17 mouse cellular contexts compared by ENCODE assay signal in genomic region chr6:126577415-126577814, GRCm38 (mm10). TPM values are rescaled to one million over a fixed set of nuclear protein-coding genes. Genes with fewer than 3 reads are reported as not detected.
"Had no signal": no experiment of that assay in that cellular context is flagged by ENCODE, and none has a peak within 500 bp of the region (broad histone marks: within the 10 kb centered on the region; RNA-seq: fewer than 3 reads in every experiment).

No protein-coding gene starts in this region.

- H3K4me3 ChIP-seq: limb, embryonic 12.5 days; liver, embryonic 13.5 days; midbrain, embryonic 13.5 days; myocyte; neural tube, embryonic 15.5 days had no signal

- ATAC-seq: liver, postnatal 0 days; midbrain, embryonic 13.5 days had no signal

- DNase-seq: kidney, adult 9 months; kidney, postnatal 36 days; layer of hippocampus, adult 9-11 months; layer of hippocampus, postnatal 36 days; liver; liver, embryonic 13.5 days; liver, postnatal 0 days; right cerebral cortex, adult 18-20 months; right cerebral cortex, postnatal 25 days; thymus, postnatal 14 days had no signal

- H3K9ac ChIP-seq: limb, embryonic 12.5 days; liver, embryonic 13.5 days; liver, postnatal 0 days; midbrain, embryonic 13.5 days; neural tube, embryonic 15.5 days had no signal

- H3K9me3 ChIP-seq: limb, embryonic 12.5 days; liver, embryonic 13.5 days; midbrain, embryonic 13.5 days; neural tube, embryonic 15.5 days had no signal

- H3K36me3 ChIP-seq: limb, embryonic 12.5 days; liver, embryonic 13.5 days; midbrain, embryonic 13.5 days; neural tube, embryonic 15.5 days had no signal

- H3K4me1 ChIP-seq: limb, embryonic 12.5 days; liver, embryonic 13.5 days; midbrain, embryonic 13.5 days; neural tube, embryonic 15.5 days had no signal

- H3K27ac ChIP-seq: kidney, postnatal 0 days; limb, embryonic 12.5 days; liver, embryonic 13.5 days; midbrain, embryonic 13.5 days; neural tube, embryonic 15.5 days; stomach, postnatal 0 days had no signal

- H3K27me3 ChIP-seq: limb, embryonic 12.5 days; liver, embryonic 13.5 days; midbrain, embryonic 13.5 days; neural tube, embryonic 15.5 days had no signal

- H3K4me2 ChIP-seq: limb, embryonic 12.5 days; liver, embryonic 13.5 days; midbrain, embryonic 13.5 days; neural tube, embryonic 15.5 days had no signal

RNA-seq across cellular contexts. Expression of gene Kcna5, which starts 42.2 kb away (rescaled TPM):
- total RNA-seq: megakaryocyte-erythroid progenitor cell, adult 5-6 weeks had no signal
- polyA plus RNA-seq: myocyte had no signal
